In genomic region chr16:21392517-21393112, GRCm38 (mm10) we compare ENCODE assay signal across 9 mouse cellular contexts. TPM values are rescaled to one million over a fixed set of nuclear protein-coding genes. Genes with fewer than 3 reads are reported as not detected.
DNase-seq lines count a peak whose midpoint lies in the region; ATAC-seq and TF ChIP-seq lines count a peak whose summit lies in the region.
"Had no signal": no experiment of that assay in that cellular context is flagged by ENCODE, and none has a peak within 500 bp of the region (broad histone marks: within the 10 kb centered on the region; RNA-seq: fewer than 3 reads in every experiment).

No protein-coding gene starts in this region.

- TF ChIP-seq CTCF in E14TG2a.4 (conservative IDR thresholded peaks at IDR 0.05; ENCODE audit: low read length): peak; percentile 40
- TF ChIP-seq CTCF in heart, postnatal 0 days (IDR thresholded peaks at IDR 0.05; ENCODE audit: low read depth): peak; percentile 86

- peak; percentile 87 for ATAC-seq in forebrain, embryonic 12.5 days (ENCODE audit: low FRiP score)
- ATAC-seq in heart, postnatal 0 days (ENCODE audit: insufficient read depth, low read depth): peak; percentile 75
- ATAC-seq in liver, embryonic 15.5 days (ENCODE audit: insufficient read depth): peak; percentile 51; the same call in 1 of the 2 replicates
- ATAC-seq in neural tube, embryonic 15.5 days (ENCODE audit: low FRiP score): peak; percentile 88

- peak overlapping the region; percentile 41 for H3K4me3 ChIP-seq in E14TG2a.4 (replicated peaks; ENCODE audit: low read length)
- H3K4me3 ChIP-seq in forebrain, embryonic 12.5 days (replicated peaks): no peak overlapping the region
- no peak overlapping the region for H3K4me3 ChIP-seq in heart, postnatal 0 days (ENCODE audit: low read depth, low read length)
- H3K4me3 ChIP-seq in liver, embryonic 15.5 days (replicated peaks): no peak overlapping the region
- H3K4me3 ChIP-seq in neural tube, embryonic 15.5 days (replicated peaks): no peak overlapping the region
- H3K4me3 ChIP-seq: megakaryocyte, embryonic 14.5 days had no signal

- peaks cover 23% of the 10 kb centered on the region for H3K27me3 ChIP-seq in E14TG2a.4 (ENCODE audit: insufficient read depth, low read length)
- peaks cover 30% of the 10 kb centered on the region; the same call in 1 of the 2 replicates for H3K27me3 ChIP-seq in forebrain, embryonic 12.5 days
- no peaks in the 10 kb centered on the region for H3K27me3 ChIP-seq in heart, postnatal 0 days (ENCODE audit: control insufficient read depth, insufficient read depth, low read length)
- H3K27me3 ChIP-seq in liver, embryonic 15.5 days: 0 out of 2 replicates have a peak, but pooled peaks cover 6% of the 10 kb centered on the region
- H3K27me3 ChIP-seq in neural tube, embryonic 15.5 days (replicated peaks): 0 out of 2 replicates have a peak, but pooled peaks cover 4% of the 10 kb centered on the region

- TF ChIP-seq EP300 in heart, postnatal 0 days (IDR thresholded peaks at IDR 0.05; ENCODE audit: low read depth): no peak

- 46% methylated on average over 9 of the region's 9 CpGs for WGBS in forebrain, embryonic 12.5 days
- WGBS in heart, postnatal 0 days: 49% methylated on average over 9 of the region's 9 CpGs
- 48% methylated on average over 9 of the region's 9 CpGs for WGBS in liver, embryonic 15.5 days (ENCODE audit: insufficient replicate concordance)
- WGBS in neural tube, embryonic 15.5 days: 36% methylated on average over 9 of the region's 9 CpGs

- H3K27ac ChIP-seq in forebrain, embryonic 12.5 days: peak overlapping the region; percentile 33
- H3K27ac ChIP-seq in heart, postnatal 0 days (ENCODE audit: low read depth): no peak overlapping the region
- no peak overlapping the region for H3K27ac ChIP-seq in liver, embryonic 15.5 days (replicated peaks)
- peak overlapping the region; percentile 65 for H3K27ac ChIP-seq in neural tube, embryonic 15.5 days (replicated peaks)

- H3K4me2 ChIP-seq in forebrain, embryonic 12.5 days: no peak overlapping the region
- H3K4me2 ChIP-seq in heart, postnatal 0 days (ENCODE audit: low read depth, low read length): no peak overlapping the region
- H3K4me2 ChIP-seq in liver, embryonic 15.5 days: no peak overlapping the region
- no peak overlapping the region for H3K4me2 ChIP-seq in neural tube, embryonic 15.5 days

- H3K9me3 ChIP-seq in E14TG2a.4 (ENCODE audit: low read length): no peaks in the 10 kb centered on the region
- H3K9me3 ChIP-seq in forebrain, embryonic 12.5 days: no peaks in the 10 kb centered on the region
- no peaks in the 10 kb centered on the region for H3K9me3 ChIP-seq in heart, postnatal 0 days (replicated peaks; ENCODE audit: control insufficient read depth, low read length)
- H3K9me3 ChIP-seq in liver, embryonic 15.5 days (replicated peaks): no peaks in the 10 kb centered on the region
- no peaks in the 10 kb centered on the region for H3K9me3 ChIP-seq in neural tube, embryonic 15.5 days (replicated peaks)
- H3K9me3 ChIP-seq: megakaryocyte, embryonic 14.5 days had no signal

- peaks cover 64% of the 10 kb centered on the region for H3K4me1 ChIP-seq in E14TG2a.4 (replicated peaks; ENCODE audit: low read depth, low read length)
- H3K4me1 ChIP-seq in forebrain, embryonic 12.5 days: peaks cover 46% of the 10 kb centered on the region
- peaks cover 15% of the 10 kb centered on the region for H3K4me1 ChIP-seq in heart, postnatal 0 days (ENCODE audit: control insufficient read depth, insufficient read depth)
- no peaks in the 10 kb centered on the region for H3K4me1 ChIP-seq in liver, embryonic 15.5 days (replicated peaks)
- H3K4me1 ChIP-seq in neural tube, embryonic 15.5 days: peaks cover 24% of the 10 kb centered on the region

- H3K36me3 ChIP-seq in E14TG2a.4 (ENCODE audit: insufficient read depth, low read length): no peaks in the 10 kb centered on the region
- no peaks in the 10 kb centered on the region for H3K36me3 ChIP-seq in forebrain, embryonic 12.5 days (replicated peaks)
- no peaks in the 10 kb centered on the region for H3K36me3 ChIP-seq in heart, postnatal 0 days (replicated peaks; ENCODE audit: control insufficient read depth, insufficient read depth, low read length)
- H3K36me3 ChIP-seq in liver, embryonic 15.5 days (replicated peaks): no peaks in the 10 kb centered on the region
- no peaks in the 10 kb centered on the region for H3K36me3 ChIP-seq in neural tube, embryonic 15.5 days

- no peak overlapping the region for H3K9ac ChIP-seq in forebrain, embryonic 12.5 days
- H3K9ac ChIP-seq in heart, postnatal 0 days (replicated peaks; ENCODE audit: low read depth, low read length): no peak overlapping the region
- H3K9ac ChIP-seq in liver, embryonic 15.5 days: no peak overlapping the region
- no peak overlapping the region for H3K9ac ChIP-seq in neural tube, embryonic 15.5 days (replicated peaks)

- peak; percentile 75 for DNase-seq in c-Kit-positive CD71-positive TER-119-negative erythroid progenitor cells, embryonic 14.5 days (ENCODE audit: low read depth)
- DNase-seq in heart, postnatal 0 days (ENCODE audit: low spot score): peak; percentile 86
- DNase-seq in kidney, postnatal 4 days: peak; percentile 94 to 95
- DNase-seq in testis, postnatal 14 days (ENCODE audit: low spot score): peak; percentile 69

RNA-seq across cellular contexts. Expression of gene Vps8, which starts 30.3 kb away (rescaled TPM):
- polyA plus RNA-seq in forebrain, embryonic 12.5 days (2016; fragmentation: Nextera tagmentation; extraction: Ambion mirVana): 30.1 and 31.6 TPM in 2 replicates
- 67.2 and 94.8 TPM in 2 replicates for total RNA-seq in heart, postnatal 0 days (2014; rRNA removed; ENCODE audit: low replicate concordance)
- polyA plus RNA-seq in heart, postnatal 0 days (2015; fragmentation: Nextera tagmentation; extraction: Ambion mirVana): 21.3 and 22.0 TPM in 2 replicates
- 5.4 and 6.3 TPM in 2 replicates for polyA plus RNA-seq in liver, embryonic 15.5 days (2015; fragmentation: Nextera tagmentation; extraction: Ambion mirVana)
- 28.8 and 34.1 TPM in 2 replicates for polyA plus RNA-seq in neural tube, embryonic 15.5 days (2015; fragmentation: Nextera tagmentation; extraction: Ambion mirVana)

Comparison
In these comparisons a context has a peak if more than half of its experiments do, and no peak if none do; other contexts are left out.
1. H3K27ac ChIP-seq: peak in forebrain, embryonic 12.5 days (single experiment) and neural tube, embryonic 15.5 days (single experiment); none in heart, postnatal 0 days (single experiment) and liver, embryonic 15.5 days (single experiment).
2. Peak in every context shown above with its lines, with median percentiles within 50 percentile points of each other: DNase-seq and ATAC-seq.